Mouse (Mus musculus) hindbrain, embryonic 14.5 days (tissue): ENCODE data around the gene Plce1. TPM values are rescaled to one million over a fixed set of nuclear protein-coding genes. Genes with fewer than 3 reads are reported as not detected.
"Not testable (repeated sequence)": the region's sequence is repeated elsewhere in the genome, so short reads cannot be mapped to it uniquely, and the experiment has no call there.

Experiments used
- ATAC-seq: fragments of 200-750 bp; cut with Nextera tagmentation; 2 replicates; pipeline ENCODE4 v1.8.0; 2017; ENCODE audit warnings: moderate number of reproducible peaks, mild to moderate bottlenecking, moderate TSS enrichment, moderate library complexity; ENCODE audit not compliant: low FRiP score
- DNase-seq: peaks from one replicate; pipeline ENCODE4 v3.0.0-alpha.2; 2015; ENCODE audit warnings: low spot score
- H3K27ac ChIP-seq: fragments of 300-500 bp; sonication (generic); 2 replicates; pipeline ENCODE4 v1.5.1; 2014; ENCODE audit warnings: mild to moderate bottlenecking, moderate library complexity
- H3K27me3 ChIP-seq: fragments of 300-500 bp; sonication (generic); 2 replicates; pipeline ENCODE4 v1.6.1; 2014; ENCODE audit warnings: mild to moderate bottlenecking, low read length, mixed read lengths; ENCODE audit not compliant: control insufficient read depth, insufficient read depth
- H3K36me3 ChIP-seq: fragments of 300-500 bp; sonication (generic); replicated peaks from 2 replicates; pipeline ENCODE4 v1.6.1; 2014; ENCODE audit not compliant: control insufficient read depth, insufficient read depth
- H3K4me1 ChIP-seq: fragments of 300-500 bp; sonication (generic); replicated peaks from 2 replicates; pipeline ENCODE4 v1.6.1; 2014; ENCODE audit warnings: antibody characterized with exemption, low read length, mixed read lengths; ENCODE audit not compliant: control insufficient read depth, insufficient read depth
- H3K4me2 ChIP-seq: fragments of 300-500 bp; sonication (generic); replicated peaks from 2 replicates; pipeline ENCODE4 v1.6.1; 2014; ENCODE audit warnings: mild to moderate bottlenecking, moderate library complexity
- H3K4me3 ChIP-seq: fragments of 300-500 bp; sonication (generic); replicated peaks from 2 replicates; pipeline ENCODE4 v1.5.1; 2014; ENCODE audit warnings: mild to moderate bottlenecking, low read length
- H3K9ac ChIP-seq: fragments of 300-500 bp; sonication (generic); 2 replicates; pipeline ENCODE4 v1.6.1; 2014
- H3K9me3 ChIP-seq: fragments of 300-500 bp; sonication (generic); 2 replicates; pipeline ENCODE4 v1.6.1; 2016; ENCODE audit warnings: low read length; ENCODE audit not compliant: control insufficient read depth
- WGBS: fragments of 180-500 bp; shearing (Covaris S2); extraction: QIAGEN DNeasy Blood & Tissue Kit; methylation state at CpG from one replicate; pipeline ENCODE4 v1.1.7; 2014; 5-methylcytosine and 5-hydroxymethylcytosine counted together
- polyA plus RNA-seq: library from polyadenylated mRNA; unstranded; fragments of >200 nt; fragmentation: Nextera tagmentation; extraction: Ambion mirVana; gene quantifications from 2 replicates; pipeline ENCODE4 v1.2.1, GENCODE M21; 2014

The Plce1 gene
- polyA plus RNA-seq, 1 experiment from 2014 or later = 4.3 TPM

DNA sequence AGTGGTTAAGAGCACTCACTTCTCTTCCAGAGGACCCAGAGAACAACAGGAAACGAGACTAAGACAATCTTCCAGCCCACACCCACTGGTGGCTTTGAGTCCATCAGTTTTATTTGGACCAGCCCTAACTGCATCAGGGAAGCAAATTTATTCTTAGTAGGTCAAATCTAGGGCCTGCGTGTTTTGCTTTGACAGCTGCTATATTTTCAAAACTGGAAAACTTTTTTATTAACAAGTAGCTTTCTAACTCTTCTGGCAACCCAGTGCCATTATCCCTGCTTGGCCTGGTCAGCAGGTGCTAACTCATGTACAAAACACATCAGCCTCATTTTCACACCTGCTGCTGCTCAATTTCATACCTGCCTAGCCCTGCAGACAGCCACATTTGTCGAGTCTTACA is 151.3 kb downstream of the Plce1 start:
- Histone ChIP-seq H3K4me2 (no peak overlapping the region), H3K27ac (no peak overlapping the region), H3K4me3 (no peak overlapping the region), H3K27me3 (no peaks in the 10 kb centered on the region), H3K36me3 (no peaks in the 10 kb centered on the region), H3K9me3 (no peaks in the 10 kb centered on the region), H3K9ac (no peak overlapping the region), H3K4me1 (no peaks in the 10 kb centered on the region)
- no peak for ATAC-seq
- WGBS = 80% methylated on average over 3 of the region's 3 CpGs
- DNase-seq = no peak

DNA sequence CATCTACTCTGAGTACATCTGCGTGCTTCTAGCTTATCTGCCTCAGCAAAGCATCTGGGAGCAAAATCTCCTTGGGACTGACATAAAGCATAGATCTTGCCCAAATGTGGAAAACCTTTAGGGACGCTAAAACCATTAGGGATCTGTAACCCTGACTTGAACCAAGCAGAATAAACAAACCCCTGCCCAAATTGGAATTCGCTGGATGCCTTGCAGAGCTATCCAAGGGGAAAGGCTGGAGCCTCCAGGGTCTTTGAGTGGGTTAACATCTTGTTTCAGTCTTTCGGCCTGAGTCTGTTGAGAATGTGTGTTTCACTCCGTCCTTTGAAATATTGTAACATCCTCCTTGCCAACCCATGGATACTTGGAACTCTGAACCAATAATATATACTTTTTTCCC is 152.4 kb downstream of the Plce1 start:
- no peaks in the 10 kb centered on the region for H3K9me3 ChIP-seq
- no peaks in the 10 kb centered on the region for H3K36me3 ChIP-seq
- 71% methylated on average over 5 of the region's 5 CpGs for WGBS
- H3K27ac ChIP-seq = no peak overlapping the region
- no peak overlapping the region for H3K9ac ChIP-seq
- no peak for ATAC-seq
- no peak for DNase-seq
- no peak overlapping the region for H3K4me3 ChIP-seq
- H3K27me3 ChIP-seq = no peaks in the 10 kb centered on the region
- no peak overlapping the region for H3K4me2 ChIP-seq
- H3K4me1 ChIP-seq = no peaks in the 10 kb centered on the region

DNA sequence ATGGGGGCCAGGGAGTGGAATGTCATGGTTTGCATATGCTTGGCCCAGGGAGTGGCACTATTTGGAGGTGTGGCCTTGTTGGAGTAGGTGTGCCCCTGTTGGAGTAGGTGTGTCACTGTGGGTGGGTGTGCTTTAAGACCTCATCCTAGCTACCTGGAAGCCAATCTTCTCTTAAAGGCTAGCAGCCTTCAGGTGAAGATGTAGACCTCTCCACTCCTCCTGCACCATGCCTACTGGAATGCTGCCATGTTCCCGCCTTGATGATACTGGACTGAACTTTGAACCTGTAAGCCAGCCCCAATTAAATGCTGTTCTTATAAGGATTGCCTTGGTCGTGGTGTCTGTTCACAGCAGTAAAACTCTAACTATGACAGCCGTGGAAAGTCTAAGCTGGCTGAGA is 158.1 kb downstream of the Plce1 start:
- Histone ChIP-seq H3K27ac (no peak overlapping the region), H3K4me2 (no peak overlapping the region), H3K27me3 (no peaks in the 10 kb centered on the region), H3K4me3 (no peak overlapping the region), H3K9me3 (no peaks in the 10 kb centered on the region), H3K36me3 (no peaks in the 10 kb centered on the region), H3K4me1 (no peaks in the 10 kb centered on the region), H3K9ac (no peak overlapping the region)
- WGBS = 95% methylated on average over 3 of the region's 3 CpGs
- DNase-seq (no peak), ATAC-seq (no peak)

DNA sequence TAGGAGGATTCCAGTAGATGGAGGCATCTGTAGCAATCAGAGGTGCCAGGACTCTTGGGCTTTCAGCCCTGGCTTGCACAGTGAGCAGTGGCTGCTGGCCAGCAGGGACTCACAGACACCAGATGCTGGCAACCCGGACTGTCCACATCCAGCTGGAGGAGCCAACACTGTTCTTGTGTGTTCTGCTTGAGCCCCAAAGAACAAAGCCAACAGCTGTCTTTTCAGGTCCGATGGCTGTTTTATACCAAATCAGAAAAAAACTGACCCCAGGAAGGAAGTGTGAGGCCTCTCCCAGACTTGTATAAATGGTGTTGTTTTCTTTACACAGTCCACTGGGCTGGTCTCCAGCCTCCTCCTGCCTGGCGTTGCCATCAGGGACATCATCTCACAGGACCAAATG is 158.9 kb downstream of the Plce1 start:
- no peak overlapping the region for H3K4me2 ChIP-seq
- ATAC-seq = no peak
- DNase-seq = no peak
- no peaks in the 10 kb centered on the region for H3K27me3 ChIP-seq
- no peak overlapping the region for H3K4me3 ChIP-seq
- no peaks in the 10 kb centered on the region for H3K36me3 ChIP-seq
- H3K27ac ChIP-seq = no peak overlapping the region
- no peaks in the 10 kb centered on the region for H3K4me1 ChIP-seq
- H3K9me3 ChIP-seq = no peaks in the 10 kb centered on the region
- WGBS = 56% methylated on average over 3 of the region's 3 CpGs
- H3K9ac ChIP-seq = no peak overlapping the region

DNA sequence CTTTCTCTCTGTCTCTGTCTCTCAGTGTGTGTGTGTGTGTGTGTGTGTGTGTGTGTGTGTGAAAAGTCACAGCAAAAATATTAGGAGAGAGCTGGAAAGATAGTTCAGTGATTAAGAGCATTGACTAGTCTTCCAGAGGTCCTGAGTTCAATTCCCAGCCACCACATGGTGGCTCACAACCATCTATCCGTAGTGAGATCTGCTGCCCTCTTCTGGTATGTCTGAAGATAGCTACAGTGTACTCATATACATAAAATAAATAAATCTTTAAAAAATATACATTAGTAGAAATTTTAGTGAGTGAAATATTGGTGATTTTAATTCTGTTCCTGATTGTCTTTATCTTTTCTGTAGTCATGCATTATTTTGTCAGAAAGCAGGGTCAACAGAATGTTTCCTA is 161.6 kb downstream of the Plce1 start:
- not testable (repeated sequence) for DNase-seq, H3K9me3 ChIP-seq, H3K4me1 ChIP-seq, H3K9ac ChIP-seq, H3K4me3 ChIP-seq, ATAC-seq, H3K27me3 ChIP-seq, H3K27ac ChIP-seq, H3K4me2 ChIP-seq, H3K36me3 ChIP-seq
- 61% methylated on average over 1 of the region's 1 CpGs for WGBS

DNA sequence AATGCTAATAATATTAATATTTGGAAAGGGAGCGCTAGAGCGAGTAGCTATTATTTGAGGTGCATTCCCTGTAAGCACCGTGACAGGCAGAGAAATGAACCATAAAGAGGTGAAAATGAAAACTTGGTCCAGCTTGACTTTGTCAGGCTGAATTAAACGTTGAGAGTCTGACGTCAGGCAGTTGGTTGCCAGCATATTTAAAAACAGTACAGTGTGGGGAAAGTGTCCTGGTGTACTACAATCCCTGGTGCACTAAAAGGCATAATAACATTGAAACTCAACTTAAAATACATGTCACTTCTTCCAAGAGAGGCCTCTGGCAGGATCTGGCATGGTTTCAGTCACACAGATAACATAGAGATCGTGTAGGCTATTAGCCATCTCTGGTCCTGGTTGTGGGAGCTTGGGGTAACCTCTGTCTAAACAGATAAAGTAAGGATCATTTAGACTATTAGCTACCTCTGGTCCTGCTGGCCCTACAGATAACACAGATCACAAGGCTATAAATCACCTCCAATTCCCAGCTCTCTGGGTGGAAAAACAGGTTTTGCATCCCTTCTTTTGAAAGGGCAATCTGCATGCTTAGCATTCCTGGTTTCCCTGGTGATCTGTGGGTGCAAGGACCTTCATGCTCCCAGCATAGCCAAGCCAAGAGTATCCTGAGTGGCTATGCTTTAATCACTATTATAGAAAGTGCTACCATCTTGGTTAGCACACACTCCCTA is 164.1 kb downstream of the Plce1 start:
- Histone ChIP-seq H3K27me3 (no peaks in the 10 kb centered on the region), H3K9me3 (no peaks in the 10 kb centered on the region), H3K36me3 (no peaks in the 10 kb centered on the region), H3K4me3 (no peak overlapping the region), H3K9ac (no peak overlapping the region), H3K27ac (no peak overlapping the region), H3K4me1 (no peaks in the 10 kb centered on the region), H3K4me2 (no peak overlapping the region)
- ATAC-seq (no peak), DNase-seq (no peak)
- 52% methylated on average over 6 of the region's 6 CpGs for WGBS

DNA sequence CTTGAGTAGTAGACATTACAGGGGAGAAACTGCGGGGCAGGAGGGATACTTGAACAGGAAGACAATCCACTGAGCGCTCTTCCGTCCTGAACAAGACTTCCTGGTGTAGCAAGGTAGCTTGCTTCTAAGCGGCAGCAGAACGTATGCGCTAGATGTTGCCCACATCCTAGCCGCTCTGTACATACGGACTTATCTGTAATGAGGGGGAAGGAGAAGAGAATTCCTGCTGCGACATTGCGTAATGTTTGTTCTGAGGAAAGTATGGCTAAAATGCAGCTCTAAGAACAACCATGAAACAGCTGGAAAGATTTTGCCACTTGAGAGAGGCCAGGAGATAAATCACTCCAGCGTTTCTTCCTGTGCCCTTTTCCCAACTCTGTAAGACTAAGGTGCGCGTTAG is 177.1 kb downstream of the Plce1 start:
- WGBS = 90% methylated on average over 13 of the region's 13 CpGs
- Histone ChIP-seq H3K27me3 (no peaks in the 10 kb centered on the region), H3K9me3 (0 out of 2 replicates have a peak, but pooled peaks cover 6% of the 10 kb centered on the region), H3K4me3 (no peak overlapping the region), H3K27ac (no peak overlapping the region), H3K9ac (no peak overlapping the region), H3K4me2 (no peak overlapping the region), H3K36me3 (no peaks in the 10 kb centered on the region), H3K4me1 (no peaks in the 10 kb centered on the region)
- no peak for DNase-seq
- no peak for ATAC-seq

DNA sequence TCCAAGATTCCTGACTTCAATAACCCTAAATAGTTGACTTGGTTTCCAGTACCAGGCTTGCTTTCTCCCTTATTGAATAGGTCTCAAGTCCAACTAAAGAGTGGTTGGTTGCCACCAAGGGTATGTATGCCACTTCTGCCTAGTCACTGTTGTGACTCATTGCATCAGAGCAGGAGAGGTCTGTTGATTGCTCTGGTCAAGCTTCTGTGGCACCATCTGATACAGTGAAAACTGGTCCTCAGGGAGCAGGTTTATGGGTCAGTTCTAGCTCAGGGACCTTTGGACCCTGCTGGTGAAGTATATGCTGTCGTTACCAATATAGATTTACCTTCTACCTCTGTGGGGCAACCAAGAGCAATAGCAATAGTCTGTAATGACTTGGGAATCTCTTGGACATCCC is 184.5 kb downstream of the Plce1 start:
- H3K36me3 ChIP-seq = no peaks in the 10 kb centered on the region
- H3K4me2 ChIP-seq = no peak overlapping the region
- no peak overlapping the region for H3K27ac ChIP-seq
- WGBS = 97% methylated on average over 1 of the region's 1 CpGs
- no peak overlapping the region for H3K9ac ChIP-seq
- H3K4me3 ChIP-seq = no peak overlapping the region
- DNase-seq (no peak), ATAC-seq (no peak)
- no peaks in the 10 kb centered on the region for H3K9me3 ChIP-seq
- H3K27me3 ChIP-seq = no peaks in the 10 kb centered on the region
- H3K4me1 ChIP-seq = no peaks in the 10 kb centered on the region

DNA sequence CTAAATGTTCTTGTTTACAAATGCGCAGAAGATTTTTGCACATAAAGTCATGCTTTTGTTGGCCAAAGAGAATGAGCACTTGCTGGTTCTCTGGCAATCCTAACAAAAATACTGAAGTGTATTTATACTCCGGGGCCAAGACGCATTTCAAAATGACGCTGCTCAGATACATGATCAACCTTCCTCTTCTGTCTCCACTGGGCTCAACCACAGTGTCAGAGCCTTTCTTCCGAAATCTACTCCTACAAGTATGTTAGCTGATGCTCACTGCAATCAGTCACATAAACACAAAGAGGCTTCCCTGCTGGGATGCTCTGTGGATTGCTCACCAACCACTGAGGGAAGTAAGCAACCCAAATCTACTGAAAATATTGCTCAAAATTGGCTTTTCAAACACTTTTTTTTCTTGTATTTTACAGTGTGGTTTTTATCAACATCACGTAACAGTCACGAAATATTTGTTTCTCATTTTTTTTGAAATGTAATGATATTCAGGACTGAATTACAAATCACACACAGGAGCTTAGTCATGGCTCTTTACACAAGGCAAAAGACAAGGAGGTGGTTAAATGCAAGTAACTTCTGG is 191.2 kb downstream of the Plce1 start:
- Histone ChIP-seq H3K9me3 (no peaks in the 10 kb centered on the region), H3K4me2 (no peak overlapping the region), H3K4me1 (no peaks in the 10 kb centered on the region), H3K36me3 (no peaks in the 10 kb centered on the region), H3K27me3 (no peaks in the 10 kb centered on the region), H3K4me3 (no peak overlapping the region), H3K9ac (no peak overlapping the region), H3K27ac (no peak overlapping the region)
- ATAC-seq (no peak), DNase-seq (no peak)
- WGBS = 86% methylated on average over 7 of the region's 7 CpGs

DNA sequence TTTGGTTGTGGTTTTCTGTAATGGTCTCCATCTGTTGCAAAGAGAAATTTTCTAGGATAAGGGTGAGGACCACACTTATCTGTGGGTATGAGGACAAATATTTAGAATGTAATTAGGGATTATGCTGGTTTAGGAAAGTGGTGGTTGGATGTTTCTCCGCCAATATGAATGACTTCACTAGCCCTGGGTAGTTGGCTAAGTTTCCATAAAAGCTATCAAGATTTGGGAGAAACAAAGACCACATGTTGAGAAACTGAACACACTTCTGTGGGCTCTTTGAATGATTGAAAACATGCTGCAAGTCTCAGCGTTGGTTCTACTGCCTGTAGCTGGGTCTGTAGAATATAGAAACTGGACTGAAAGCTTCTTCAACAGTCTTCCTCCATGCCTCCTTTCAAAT is 193.0 kb downstream of the Plce1 start:
- 82% methylated on average over 2 of the region's 2 CpGs for WGBS
- no peaks in the 10 kb centered on the region for H3K27me3 ChIP-seq
- no peak overlapping the region for H3K9ac ChIP-seq
- H3K4me1 ChIP-seq = no peaks in the 10 kb centered on the region
- DNase-seq = no peak
- H3K4me3 ChIP-seq = no peak overlapping the region
- H3K27ac ChIP-seq = no peak overlapping the region
- no peaks in the 10 kb centered on the region for H3K36me3 ChIP-seq
- H3K9me3 ChIP-seq = no peaks in the 10 kb centered on the region
- no peak overlapping the region for H3K4me2 ChIP-seq
- no peak for ATAC-seq
